Mouse (Mus musculus): ENCODE measurements at regions not wholly inside any gene's neighbourhood (a gene's known extent, or its start where the extent isn't known, plus 50 kb on each side); places are given as distances from the start of the nearest gene placed in this dataset.

DNA sequence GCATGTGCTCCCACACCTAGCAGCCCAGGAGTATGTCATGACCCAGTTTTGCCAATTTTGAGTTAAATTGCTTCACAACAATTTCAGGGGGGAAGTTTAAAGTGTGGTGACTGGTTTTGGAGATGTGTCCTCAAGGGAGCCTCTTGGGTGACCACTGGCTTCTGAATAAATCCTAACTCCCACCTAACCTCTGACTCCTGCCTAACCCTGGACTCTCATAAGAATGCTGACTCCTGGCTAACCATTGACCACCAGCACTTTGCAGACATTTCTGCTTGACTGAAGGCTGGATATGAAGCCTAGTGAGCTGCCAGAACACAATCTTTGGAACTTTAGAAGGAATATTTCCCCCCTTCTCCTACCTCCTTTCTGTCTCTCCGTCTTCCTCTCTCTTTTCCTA, 133.3 kb upstream of the Tmpo start:
- Histone ChIP-seq H3K4me2 (ENCODE audit: low read depth, low read length) (no peak overlapping the region), H3K27ac (ENCODE audit: low read depth) (no peak overlapping the region), H3K4me1 (ENCODE audit: control insufficient read depth, insufficient read depth) (no peaks in the 10 kb centered on the region), H3K9ac (replicated peaks; ENCODE audit: low read depth, low read length) (no peak overlapping the region), H3K27me3 (ENCODE audit: control insufficient read depth, insufficient read depth, low read length) (no peaks in the 10 kb centered on the region), H3K9me3 (replicated peaks; ENCODE audit: control insufficient read depth, low read length) (no peaks in the 10 kb centered on the region), H3K36me3 (replicated peaks; ENCODE audit: control insufficient read depth, insufficient read depth, low read length) (no peaks in the 10 kb centered on the region), H3K4me3 (ENCODE audit: low read depth, low read length) (no peak overlapping the region)
- WGBS: 91% methylated on average over 1 of the region's 1 CpGs
- no peak for ATAC-seq (ENCODE audit: insufficient read depth, low read depth)
- TF ChIP-seq CTCF (IDR thresholded peaks at IDR 0.05; ENCODE audit: low read depth) (no peak), EP300 (IDR thresholded peaks at IDR 0.05; ENCODE audit: low read depth) (no peak)
- no peak for DNase-seq (ENCODE audit: low spot score)

GRCm38 (mm10) chr10:91313316-91313715, 132.2 kb upstream of the Tmpo start:
- Histone ChIP-seq H3K4me3 (ENCODE audit: low read depth, low read length) (no peak overlapping the region), H3K27ac (ENCODE audit: low read depth) (no peak overlapping the region), H3K36me3 (replicated peaks; ENCODE audit: control insufficient read depth, insufficient read depth, low read length) (no peaks in the 10 kb centered on the region), H3K9me3 (replicated peaks; ENCODE audit: control insufficient read depth, low read length) (no peaks in the 10 kb centered on the region), H3K4me1 (ENCODE audit: control insufficient read depth, insufficient read depth) (no peaks in the 10 kb centered on the region), H3K27me3 (ENCODE audit: control insufficient read depth, insufficient read depth, low read length) (no peaks in the 10 kb centered on the region), H3K9ac (replicated peaks; ENCODE audit: low read depth, low read length) (no peak overlapping the region), H3K4me2 (ENCODE audit: low read depth, low read length) (no peak overlapping the region)
- no peak for ATAC-seq (ENCODE audit: insufficient read depth, low read depth)
- no peak for DNase-seq (ENCODE audit: low spot score)
- TF ChIP-seq EP300 (IDR thresholded peaks at IDR 0.05; ENCODE audit: low read depth) (no peak), CTCF (IDR thresholded peaks at IDR 0.05; ENCODE audit: low read depth) (no peak)
- WGBS: 33% methylated on average over 3 of the region's 3 CpGs

GRCm38 (mm10) chr10:91312913-91313312, 131.8 kb upstream of the Tmpo start:
- Histone ChIP-seq H3K27me3 (ENCODE audit: control insufficient read depth, insufficient read depth, low read length) (no peaks in the 10 kb centered on the region), H3K4me2 (ENCODE audit: low read depth, low read length) (no peak overlapping the region), H3K36me3 (replicated peaks; ENCODE audit: control insufficient read depth, insufficient read depth, low read length) (no peaks in the 10 kb centered on the region), H3K9me3 (replicated peaks; ENCODE audit: control insufficient read depth, low read length) (no peaks in the 10 kb centered on the region), H3K9ac (replicated peaks; ENCODE audit: low read depth, low read length) (no peak overlapping the region), H3K27ac (ENCODE audit: low read depth) (no peak overlapping the region), H3K4me1 (ENCODE audit: control insufficient read depth, insufficient read depth) (no peaks in the 10 kb centered on the region), H3K4me3 (ENCODE audit: low read depth, low read length) (no peak overlapping the region)
- 63% methylated on average over 5 of the region's 5 CpGs for WGBS
- DNase-seq (ENCODE audit: low spot score): no peak
- no peak for ATAC-seq (ENCODE audit: insufficient read depth, low read depth)
- TF ChIP-seq EP300 (IDR thresholded peaks at IDR 0.05; ENCODE audit: low read depth) (no peak), CTCF (IDR thresholded peaks at IDR 0.05; ENCODE audit: low read depth) (no peak)

GRCm38 (mm10) chr10:91300067-91300466, 119.0 kb upstream of the Tmpo start:
- ATAC-seq (ENCODE audit: insufficient read depth, low read depth): peak; percentile 55
- no peaks in the 10 kb centered on the region for H3K36me3 ChIP-seq (replicated peaks; ENCODE audit: control insufficient read depth, insufficient read depth, low read length)
- peaks cover 11% of the 10 kb centered on the region; the same call in 1 of the 2 replicates for H3K4me1 ChIP-seq (ENCODE audit: control insufficient read depth, insufficient read depth)
- no peaks in the 10 kb centered on the region for H3K9me3 ChIP-seq (replicated peaks; ENCODE audit: control insufficient read depth, low read length)
- H3K27me3 ChIP-seq (ENCODE audit: control insufficient read depth, insufficient read depth, low read length): no peaks in the 10 kb centered on the region
- H3K9ac ChIP-seq (replicated peaks; ENCODE audit: low read depth, low read length): no peak overlapping the region
- no peak overlapping the region for H3K4me2 ChIP-seq (ENCODE audit: low read depth, low read length)
- WGBS: 34% methylated on average over 7 of the region's 7 CpGs
- DNase-seq (ENCODE audit: low spot score): peak; percentile 46
- TF ChIP-seq CTCF (IDR thresholded peaks at IDR 0.05; ENCODE audit: low read depth) (no peak), EP300 (IDR thresholded peaks at IDR 0.05; ENCODE audit: low read depth) (no peak)
- H3K4me3 ChIP-seq (ENCODE audit: low read depth, low read length): no peak overlapping the region
- 0 out of 2 replicates have a peak overlapping the region, but pooled peaks have one; percentile 17 for H3K27ac ChIP-seq (ENCODE audit: low read depth)

- Histone ChIP-seq H3K4me2 (ENCODE audit: low read depth, low read length) (no peak overlapping the region), H3K36me3 (replicated peaks; ENCODE audit: control insufficient read depth, insufficient read depth, low read length) (no peaks in the 10 kb centered on the region), H3K9me3 (replicated peaks; ENCODE audit: control insufficient read depth, low read length) (no peaks in the 10 kb centered on the region), H3K27ac (ENCODE audit: low read depth) (no peak overlapping the region), H3K4me3 (ENCODE audit: low read depth, low read length) (no peak overlapping the region), H3K27me3 (ENCODE audit: control insufficient read depth, insufficient read depth, low read length) (no peaks in the 10 kb centered on the region), H3K4me1 (ENCODE audit: control insufficient read depth, insufficient read depth) (peaks cover 11% of the 10 kb centered on the region; the same call in 1 of the 2 replicates), H3K9ac (replicated peaks; ENCODE audit: low read depth, low read length) (no peak overlapping the region)
- no peak for TF ChIP-seq EP300 (IDR thresholded peaks at IDR 0.05; ENCODE audit: low read depth)
- peak; percentile 87 for TF ChIP-seq CTCF (IDR thresholded peaks at IDR 0.05; ENCODE audit: low read depth)
- DNase-seq (ENCODE audit: low spot score) (peak; percentile 34), ATAC-seq (ENCODE audit: insufficient read depth, low read depth) (no peak; the same call in 1 of the 2 replicates)
- 34% methylated on average over 9 of the region's 9 CpGs for WGBS
Observed at GRCm38 (mm10) chr10:91297792-91298460, 116.8 kb upstream of the Tmpo start.

GRCm38 (mm10) chr10:91295345-91295744, 114.2 kb upstream of the Tmpo start:
- TF ChIP-seq CTCF (IDR thresholded peaks at IDR 0.05; ENCODE audit: low read depth) (peak; percentile 42), EP300 (IDR thresholded peaks at IDR 0.05; ENCODE audit: low read depth) (no peak)
- 77% methylated on average over 8 of the region's 8 CpGs for whole genome bisulfite sequencing
- Histone ChIP-seq H3K4me3 (ENCODE audit: low read depth, low read length) (no peak overlapping the region), H3K4me2 (ENCODE audit: low read depth, low read length) (no peak overlapping the region), H3K9ac (replicated peaks; ENCODE audit: low read depth, low read length) (no peak overlapping the region), H3K9me3 (replicated peaks; ENCODE audit: control insufficient read depth, low read length) (no peaks in the 10 kb centered on the region), H3K36me3 (replicated peaks; ENCODE audit: control insufficient read depth, insufficient read depth, low read length) (no peaks in the 10 kb centered on the region), H3K27ac (ENCODE audit: low read depth) (no peak overlapping the region), H3K4me1 (ENCODE audit: control insufficient read depth, insufficient read depth) (peaks cover 10% of the 10 kb centered on the region; the same call in 1 of the 2 replicates), H3K27me3 (ENCODE audit: control insufficient read depth, insufficient read depth, low read length) (no peaks in the 10 kb centered on the region)
- ATAC-seq (ENCODE audit: insufficient read depth, low read depth): no peak
- no peak for DNase-seq (ENCODE audit: low spot score)
